Mouse (Mus musculus): ENCODE results near the gene Hpn.

Gene Hpn

DNA sequence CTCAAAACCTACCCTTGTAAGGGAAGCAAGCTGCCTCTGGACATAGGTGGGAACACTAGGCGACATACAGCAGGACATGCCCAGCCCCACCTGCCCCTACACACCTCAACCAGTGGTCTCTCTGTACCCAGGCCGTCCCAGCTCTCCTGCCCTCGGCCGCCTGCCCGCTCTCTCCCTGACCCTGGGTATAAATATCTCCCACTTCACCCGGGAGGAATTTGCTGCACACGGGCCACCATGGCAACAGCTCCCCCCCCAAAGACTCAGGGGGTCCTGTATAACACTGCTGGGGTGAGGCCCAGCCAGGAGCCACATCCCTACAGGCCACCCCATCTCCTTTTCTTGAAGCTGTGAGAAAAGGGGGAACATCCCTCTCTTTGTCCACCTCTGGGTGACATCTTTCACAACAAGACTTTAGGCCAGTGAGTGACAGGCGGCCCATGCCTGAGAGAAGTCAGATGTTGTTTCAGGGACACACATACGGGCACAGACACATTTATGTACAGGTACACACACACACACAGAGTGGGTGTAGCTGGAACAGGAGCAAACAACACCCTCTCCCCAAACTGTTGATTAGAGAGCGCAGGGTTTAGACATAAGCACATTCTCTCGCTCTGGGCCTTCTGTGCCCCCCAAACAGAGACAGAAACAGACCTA lies 60.3 kb downstream of the Hpn start:
- DNase-seq (ENCODE audit: low spot score): no peak

DNA sequence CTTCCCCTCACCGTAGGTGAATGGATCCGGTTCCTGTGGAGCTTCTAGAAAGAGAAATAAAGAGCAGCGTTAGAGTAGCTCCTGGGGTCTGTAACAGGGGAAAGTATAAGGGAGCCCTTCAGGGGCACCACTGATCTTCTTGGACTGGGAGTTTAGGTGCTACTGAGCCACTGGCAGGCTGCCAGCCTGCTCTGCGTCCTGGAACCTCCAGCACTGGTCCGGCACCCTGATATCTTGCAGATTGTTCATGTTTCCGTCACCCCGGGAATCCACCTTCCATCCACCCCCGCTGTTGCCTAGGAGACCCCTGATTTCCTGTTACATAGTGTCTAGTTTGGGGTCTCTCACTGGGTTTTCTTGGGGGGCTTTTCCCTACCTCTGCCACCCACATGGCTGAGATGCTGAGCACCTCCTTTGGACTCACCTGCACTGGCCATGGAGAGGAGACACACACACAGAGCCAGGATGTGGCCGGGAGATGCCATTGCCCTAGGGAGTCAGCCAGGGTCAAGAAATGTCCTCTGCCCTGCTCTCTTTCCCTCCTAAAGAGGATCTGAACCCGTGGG lies 61.1 kb downstream of the Hpn start:
- no peak for DNase-seq (ENCODE audit: low spot score)

DNA sequence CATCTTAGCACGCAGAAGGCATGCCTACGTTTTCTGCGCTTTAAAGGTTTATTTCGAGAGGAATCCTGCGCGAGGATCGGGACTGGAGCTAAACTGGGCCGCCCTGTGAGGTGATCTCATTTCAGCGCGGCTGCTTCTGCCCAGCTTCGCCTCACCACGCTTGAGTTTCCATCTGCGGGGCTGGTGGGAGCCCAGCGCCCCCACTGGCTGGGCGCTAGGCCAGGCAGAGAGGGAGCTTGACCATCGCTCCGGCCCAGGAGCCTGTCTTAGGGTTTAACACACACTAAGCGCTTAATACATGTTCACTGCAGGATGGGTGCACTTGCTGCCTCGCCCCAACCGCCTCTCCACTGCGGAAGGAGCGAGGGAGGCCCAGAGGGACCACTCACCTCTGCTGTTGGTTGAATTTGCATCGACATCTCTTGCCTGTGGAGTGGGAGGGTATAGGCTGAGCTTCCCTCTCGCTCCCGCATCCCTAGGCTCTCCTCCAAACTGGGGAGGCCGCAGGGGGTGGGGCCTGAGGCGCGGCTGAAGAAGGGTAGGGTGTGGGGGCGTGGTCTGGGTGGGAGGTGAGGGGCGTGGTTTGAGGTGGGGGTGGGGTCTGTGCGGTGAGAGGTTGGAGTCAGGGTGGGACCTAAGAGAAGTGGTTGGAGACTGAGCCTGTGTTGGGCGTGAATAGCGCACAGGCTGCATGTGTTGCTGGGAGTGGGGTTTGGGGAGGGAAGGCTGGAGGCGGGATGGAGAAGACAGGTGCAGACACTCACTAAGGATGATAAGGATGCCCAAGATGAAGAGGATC lies 62.3 kb downstream of the Hpn start:
- no peak for DNase-seq (ENCODE audit: low spot score)

DNA sequence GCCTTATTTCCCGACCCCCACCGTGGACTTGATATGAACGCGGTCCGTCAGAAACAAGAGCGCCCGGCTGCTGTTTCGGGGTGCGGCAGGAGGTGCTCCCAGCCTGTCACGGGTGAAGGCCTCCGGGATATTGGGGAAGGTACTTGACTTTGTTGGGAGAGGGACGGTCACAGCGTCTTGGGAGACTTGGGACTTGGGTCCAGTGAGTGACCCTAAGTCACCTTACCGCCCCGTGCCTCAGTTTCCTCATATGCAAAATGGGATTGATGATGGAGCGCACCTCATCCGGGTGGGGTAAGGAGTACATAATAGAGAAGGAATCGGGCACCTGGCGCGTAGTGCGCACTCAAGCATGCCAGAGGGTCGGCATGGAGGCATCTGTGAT lies 62.8 kb downstream of the Hpn start:
- DNase-seq (ENCODE audit: low spot score): no peak

DNA sequence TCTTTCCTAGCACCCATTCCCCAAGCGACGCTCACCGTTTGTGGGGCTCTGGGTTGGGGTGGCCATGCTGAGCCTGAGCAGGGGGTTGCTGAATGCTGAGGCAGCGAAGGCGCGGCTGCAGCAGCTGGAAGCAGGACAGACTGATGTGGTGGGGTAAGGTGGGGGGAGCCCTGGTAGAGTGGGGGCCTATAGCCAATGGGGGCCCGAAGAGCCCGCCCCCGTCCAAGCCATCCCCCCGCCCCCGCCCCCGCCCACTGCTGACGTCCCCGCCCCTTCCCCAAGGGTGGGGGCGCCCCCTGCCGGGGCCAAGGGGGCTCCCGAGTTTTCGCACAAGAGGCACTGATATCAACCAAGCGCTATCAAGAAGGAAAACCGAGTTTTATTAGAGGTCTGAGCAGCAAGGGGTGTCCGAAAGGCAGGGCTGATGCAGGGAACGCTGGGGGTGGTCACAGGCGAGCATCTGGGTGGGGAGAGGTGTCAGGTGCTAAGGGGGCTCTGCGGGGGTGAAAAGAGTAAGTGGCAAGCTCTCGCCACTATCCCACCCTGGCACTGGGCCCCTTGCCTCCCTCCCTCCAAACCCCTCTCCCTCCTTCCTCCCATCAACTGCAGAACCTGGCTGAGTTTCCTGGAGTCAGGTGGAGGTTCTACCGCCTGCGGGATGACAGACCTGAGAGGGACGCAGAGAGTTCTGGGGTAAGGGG lies 63.6 kb downstream of the Hpn start, which contains the start of gene Fxyd7:
Gene Fxyd7, minus strand, starts transcription at position 147 of the 701 bp plus-strand sequence.
- no peak for DNase-seq (ENCODE audit: low spot score)

DNA sequence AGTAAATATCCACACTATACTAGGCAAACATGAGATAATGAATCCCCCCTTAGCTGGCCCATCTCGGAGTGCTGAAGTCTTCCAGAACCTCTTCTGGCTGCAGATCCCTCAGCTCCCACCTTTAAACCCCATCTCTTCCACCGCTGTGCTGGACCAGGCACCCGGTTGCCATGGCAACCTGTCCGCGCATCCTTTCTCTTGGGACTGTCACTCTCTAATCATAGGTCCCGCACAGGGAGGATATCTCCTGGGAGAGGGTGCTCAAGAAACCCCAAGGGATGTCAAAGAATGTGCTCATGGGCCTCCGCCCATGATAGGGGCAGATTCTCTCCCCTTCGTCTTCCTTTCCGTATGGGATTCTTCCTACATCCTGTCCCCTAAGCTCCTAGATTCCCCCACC lies 64.2 kb downstream of the Hpn start:
- DNase-seq (ENCODE audit: low spot score): no peak

DNA sequence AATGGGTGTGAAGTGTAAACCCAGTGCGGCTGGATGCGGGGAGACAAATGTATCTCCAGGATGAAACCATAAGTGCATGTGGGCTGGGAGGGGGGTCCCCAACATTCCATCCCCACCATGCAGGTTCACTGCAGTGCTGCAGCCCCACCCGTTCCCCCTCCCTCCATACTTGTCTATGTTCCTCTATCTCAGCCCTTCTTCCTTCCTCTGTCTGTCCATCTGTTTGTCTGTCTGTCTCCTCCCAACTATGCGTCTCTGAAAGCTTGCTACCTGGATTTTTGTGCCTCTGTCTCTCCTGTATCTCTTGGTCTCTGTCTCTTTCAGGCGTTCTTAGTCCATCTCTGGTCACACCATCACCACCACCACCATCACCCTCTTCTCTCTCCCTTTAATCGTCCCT lies 64.6 kb downstream of the Hpn start:
- no peak for DNase-seq (ENCODE audit: low spot score)

DNA sequence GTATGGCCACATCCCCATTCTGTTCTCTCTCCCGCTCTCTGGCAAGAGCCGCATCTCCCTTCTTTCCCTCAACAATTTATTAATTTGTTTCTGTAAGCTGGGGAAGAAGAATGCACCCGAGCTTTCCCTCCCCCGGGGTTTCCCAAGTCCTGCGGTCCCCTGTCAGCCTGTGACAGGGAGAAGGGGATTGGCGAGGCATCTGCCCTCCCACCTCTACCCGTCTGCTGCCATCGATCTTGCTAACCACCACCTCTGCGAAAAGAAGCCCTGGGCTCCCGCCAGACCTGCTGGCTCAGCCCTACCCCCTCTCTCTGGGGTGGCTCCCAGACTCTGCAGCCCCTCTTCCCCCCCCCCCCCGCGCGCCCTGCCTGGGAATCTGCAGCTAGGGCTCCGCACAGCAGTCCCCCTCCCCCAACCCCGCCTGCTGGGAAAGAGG lies 65.2 kb downstream of the Hpn start:
- no peak for DNase-seq (ENCODE audit: low spot score)

DNA sequence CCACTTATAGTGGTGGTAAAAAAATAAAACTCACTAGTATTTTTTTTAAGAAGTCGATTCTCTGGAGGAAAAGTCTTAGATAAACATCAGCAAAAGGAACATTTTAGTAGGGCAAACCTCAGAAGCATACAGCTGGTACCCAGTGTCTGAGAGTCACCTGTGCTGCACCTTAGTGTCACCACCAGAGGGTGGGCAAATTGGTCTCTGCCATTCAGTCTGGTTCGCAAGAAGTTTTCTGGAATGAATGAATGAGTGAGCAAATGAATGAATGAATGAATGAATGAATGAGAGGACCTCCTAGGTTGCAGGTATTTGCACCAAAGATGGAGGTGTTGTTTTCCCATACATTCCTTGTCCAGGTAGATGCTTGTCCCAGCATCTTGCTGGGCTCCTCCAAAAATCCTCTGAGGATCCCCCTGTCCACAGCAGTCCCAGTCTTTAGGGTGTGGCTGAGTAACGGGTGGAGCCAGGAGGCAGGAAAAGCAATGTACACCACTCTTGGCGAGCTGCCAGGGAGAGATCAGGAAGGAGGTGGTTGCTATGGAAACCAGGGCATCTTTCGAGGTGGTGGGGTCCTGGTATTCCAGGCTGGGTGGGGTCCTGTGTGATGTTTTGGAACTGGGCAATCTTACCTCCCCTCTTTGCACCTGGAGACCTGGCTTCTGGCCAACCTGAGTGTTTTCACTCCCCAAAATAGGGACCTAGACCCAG lies 65.8 kb downstream of the Hpn start:
- DNase-seq (ENCODE audit: low spot score): no peak

All from ovary, postnatal 10 days (tissue).